Mouse (Mus musculus) cortical plate, adult 2 months (tissue): ENCODE results near the gene Tmc7. TPM values are rescaled to one million over a fixed set of nuclear protein-coding genes. Genes with fewer than 3 reads are reported as not detected.

Experiments used
- H3K27ac ChIP-seq: fragments of 200-500 bp; 2 replicates; pipeline ENCODE4 v1.5.1; 2012; ENCODE audit warnings: low read length, control low read depth, inconsistent platforms; ENCODE audit not compliant: insufficient read depth
- H3K4me1 ChIP-seq: fragments of 200-500 bp; 2 replicates; pipeline ENCODE4 v1.6.1; 2011; ENCODE audit warnings: low read length; ENCODE audit not compliant: control insufficient read depth, insufficient read depth
- H3K4me3 ChIP-seq: fragments of 200-500 bp; 2 replicates; pipeline ENCODE4 v1.5.1; 2011; ENCODE audit warnings: mild to moderate bottlenecking, low read length, control low read depth; ENCODE audit not compliant: insufficient read depth
- CTCF ChIP-seq: fragments of 200-500 bp; IDR thresholded peaks from 2 replicates; pipeline ENCODE4 v1.5.1; 2011; ENCODE audit warnings: mild to moderate bottlenecking, control low read depth, low read length; ENCODE audit not compliant: insufficient read depth; ENCODE audit errors: extremely low read depth
- POLR2A ChIP-seq: fragments of 200-500 bp; IDR thresholded peaks from 2 replicates; pipeline ENCODE4 v1.6.1; 2011; ENCODE audit warnings: mild to moderate bottlenecking, low read length, control low read depth; ENCODE audit not compliant: insufficient read depth; ENCODE audit errors: extremely low read depth
- polyA plus RNA-seq: library from polyadenylated mRNA; depleted of rRNA; stranded (reverse); fragments of >200 nt; gene quantifications from 2 replicates; pipeline ENCODE4 v1.2.3, GENCODE M21; 2012

Gene Tmc7
- polyA plus RNA-seq, 1 experiment = 14.1 TPM

GRCm38 (mm10) chr7:118571350-118571749 is 13.2 kb downstream of the Tmc7 start:
- Histone ChIP-seq H3K27ac (peak overlapping the region; percentile 70), H3K4me3 (no peak overlapping the region), H3K4me1 (peaks cover 1% of the 10 kb centered on the region; the same call in 1 of the 2 replicates)
- TF ChIP-seq CTCF (no peak), POLR2A (no peak)

GRCm38 (mm10) chr7:118569121-118569543 is 15.4 kb downstream of the Tmc7 start:
- no peaks in the 10 kb centered on the region for H3K4me1 ChIP-seq
- H3K27ac ChIP-seq = peak overlapping the region; percentile 88
- TF ChIP-seq POLR2A (no peak), CTCF (no peak)
- H3K4me3 ChIP-seq = no peak overlapping the region

- Histone ChIP-seq H3K4me3 (no peak overlapping the region), H3K27ac (no peak overlapping the region), H3K4me1 (no peaks in the 10 kb centered on the region)
- no peak for TF ChIP-seq POLR2A
- TF ChIP-seq CTCF = no peak
These were observed 30.2 kb downstream of the Tmc7 start for GRCm38 (mm10) chr7:118554290-118554689.

GRCm38 (mm10) chr7:118553881-118554280 is 30.7 kb downstream of the Tmc7 start:
- H3K4me3 ChIP-seq = no peak overlapping the region
- H3K27ac ChIP-seq = no peak overlapping the region
- no peaks in the 10 kb centered on the region for H3K4me1 ChIP-seq
- TF ChIP-seq POLR2A (no peak), CTCF (no peak)

GRCm38 (mm10) chr7:118547451-118547850 is 37.1 kb downstream of the Tmc7 start:
- H3K4me1 ChIP-seq = no peaks in the 10 kb centered on the region

GRCm38 (mm10) chr7:118544128-118544527 is 40.4 kb downstream of the Tmc7 start:
- Histone ChIP-seq H3K4me3 (no peak overlapping the region), H3K27ac (no peak overlapping the region)
- no peak for TF ChIP-seq CTCF
- no peak for TF ChIP-seq POLR2A

More at GRCm38 (mm10) chr7:118547451-118547850, 37.1 kb downstream of the Tmc7 start:
- no peak overlapping the region for H3K4me3 ChIP-seq
- H3K27ac ChIP-seq = no peak overlapping the region
- no peak for TF ChIP-seq CTCF
- TF ChIP-seq POLR2A = no peak

GRCm38 (mm10) chr7:118535076-118535475 is 49.5 kb downstream of the Tmc7 start:
- TF ChIP-seq CTCF = no peak
- no peak for TF ChIP-seq POLR2A
- Histone ChIP-seq H3K4me1 (no peaks in the 10 kb centered on the region), H3K4me3 (no peak overlapping the region), H3K27ac (no peak overlapping the region)

More at GRCm38 (mm10) chr7:118544128-118544527, 40.4 kb downstream of the Tmc7 start:
- no peaks in the 10 kb centered on the region for H3K4me1 ChIP-seq

- H3K4me3 ChIP-seq = no peak overlapping the region
- no peak overlapping the region for H3K27ac ChIP-seq
- no peaks in the 10 kb centered on the region for H3K4me1 ChIP-seq
- no peak for TF ChIP-seq POLR2A
- TF ChIP-seq CTCF = no peak
These were observed 50.2 kb downstream of the Tmc7 start for GRCm38 (mm10) chr7:118534326-118534725.

- H3K4me3 ChIP-seq = peak within 1 kb of the TSS; percentile 68
- peak within 1 kb of the TSS; percentile 98 for H3K27ac ChIP-seq
- no peaks in the 10 kb centered on the region for H3K4me1 ChIP-seq
- TF ChIP-seq CTCF = no peak
- peak; percentile 87 for TF ChIP-seq POLR2A
These were observed 51.4 kb downstream of the Tmc7 start, which contains the start of gene Coq7 for GRCm38 (mm10) chr7:118533178-118533578. Coq7 (minus strand) TSS chr7:118533356.

GRCm38 (mm10) chr7:118532519-118533177 is 51.9 kb downstream of the Tmc7 start:
- TF ChIP-seq CTCF (0 out of 2 replicates have a peak, but pooled peaks have one; percentile 7), POLR2A (peak; percentile 58; the same call in 1 of the 2 replicates)
- Histone ChIP-seq H3K27ac (peak overlapping the region; percentile 98), H3K4me1 (no peaks in the 10 kb centered on the region), H3K4me3 (peak overlapping the region; percentile 68)
